9 mouse cellular contexts compared by ENCODE assay signal in the genomic region with DNA sequence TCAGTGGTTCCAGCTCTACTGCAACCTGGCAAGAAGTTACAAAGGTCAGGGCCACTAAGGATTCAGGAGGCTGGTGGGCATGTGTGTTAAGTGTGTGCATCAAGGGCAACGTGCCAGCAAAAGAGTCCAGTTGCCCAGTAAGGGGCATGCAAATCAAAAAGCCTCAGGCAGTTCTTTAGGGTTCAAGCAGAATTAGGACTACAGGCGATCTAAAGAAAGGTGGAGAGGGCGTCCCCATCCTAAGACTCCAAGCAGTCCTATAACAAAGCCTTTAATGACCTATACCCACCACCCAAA. TPM values are rescaled to one million over a fixed set of nuclear protein-coding genes. Genes with fewer than 3 reads are reported as not detected.
DNase-seq lines count a peak whose midpoint lies in the region; ATAC-seq and TF ChIP-seq lines count a peak whose summit lies in the region.
"Had no signal": no experiment of that assay in that cellular context is flagged by ENCODE, and none has a peak within 500 bp of the region (broad histone marks: within the 10 kb centered on the region; RNA-seq: fewer than 3 reads in every experiment).

No protein-coding gene starts in this region.

- TF ChIP-seq CTCF in heart, adult 2 months (IDR thresholded peaks at IDR 0.05) = no peak

- TF ChIP-seq POLR2A in heart, adult 2 months (IDR thresholded peaks at IDR 0.05; ENCODE audit: insufficient read depth, low read depth, low read length) = no peak

- intact Hi-C loops in heart, adult 2 months (cut with DNase I) = loop anchor here (2.0 to 5.0 kb wide), 3 partner anchors 23 to 55 kb away; a partner anchor contains a TSS
- intact Hi-C loops in heart, postnatal 14 days (cut with DNase I) = no loop called here
- intact Hi-C loops in gastrocnemius, postnatal 36 days (cut with DNase I) = no loop called here

- no peak for DNase-seq in heart, adult 2 months
- no peak for DNase-seq in heart, postnatal 14 days
- DNase-seq in layer of hippocampus, adult 8-10 months (ENCODE audit: low spot score in 2 of 2) = no peak
- DNase-seq in layer of hippocampus, postnatal 25 days (ENCODE audit: extremely low spot score in 1 of 2, low spot score in 1 of 2) = no peak
- DNase-seq in gastrocnemius, postnatal 36 days = no peak

- peaks cover 18% of the 10 kb centered on the region; the same call in 1 of the 2 replicates for H3K36me3 ChIP-seq in heart, adult 2 months (ENCODE audit: control insufficient read depth, insufficient read depth, low read length)
- H3K36me3 ChIP-seq in hindbrain, embryonic 13.5 days = peaks cover 57% of the 10 kb centered on the region
- peaks cover 56% of the 10 kb centered on the region for H3K36me3 ChIP-seq in liver, embryonic 12.5 days

- no peak; the same call in 1 of the 2 replicates for ATAC-seq in hindbrain, embryonic 13.5 days (ENCODE audit: low FRiP score)
- no peak for ATAC-seq in liver, embryonic 12.5 days

- peak overlapping the region; percentile 85 for H3K9ac ChIP-seq in heart, adult 2 months (ENCODE audit: low read depth, low read length)
- H3K9ac ChIP-seq in hindbrain, embryonic 13.5 days = peak overlapping the region; percentile 95
- peak overlapping the region; percentile 87 for H3K9ac ChIP-seq in liver, embryonic 12.5 days

- 21% methylated on average over 3 of the region's 3 CpGs for WGBS in heart, adult 2 months
- WGBS in hindbrain, embryonic 13.5 days = 23% methylated on average over 3 of the region's 3 CpGs
- WGBS in liver, embryonic 12.5 days (ENCODE audit: insufficient replicate concordance) = 21% methylated on average over 3 of the region's 3 CpGs

- H3K27ac ChIP-seq in heart, adult 2 months = peak overlapping the region; percentile 96
- H3K27ac ChIP-seq in brown adipose tissue, adult 24 weeks (replicated peaks; ENCODE audit: low read depth, low read length) = peak overlapping the region; percentile 91; the same call in 1 of the 2 replicates
- peak overlapping the region; percentile 96 for H3K27ac ChIP-seq in hindbrain, embryonic 13.5 days
- peak overlapping the region; percentile 99 for H3K27ac ChIP-seq in liver, embryonic 12.5 days

- H3K79me2 ChIP-seq in heart, adult 2 months (replicated peaks; ENCODE audit: control insufficient read depth, insufficient read depth, low read length) = peaks cover 4% of the 10 kb centered on the region

- peak overlapping the region; percentile 60 for H3K4me3 ChIP-seq in heart, adult 2 months
- peak overlapping the region; percentile 97 for H3K4me3 ChIP-seq in brown adipose tissue, adult 24 weeks (ENCODE audit: insufficient read depth, low read depth, low read length)
- H3K4me3 ChIP-seq in hindbrain, embryonic 13.5 days = peak overlapping the region; percentile 86
- H3K4me3 ChIP-seq in liver, embryonic 12.5 days = peak overlapping the region; percentile 74

- no peaks in the 10 kb centered on the region for H3K9me3 ChIP-seq in hindbrain, embryonic 13.5 days
- no peaks in the 10 kb centered on the region for H3K9me3 ChIP-seq in liver, embryonic 12.5 days (replicated peaks)

- peaks cover 12% of the 10 kb centered on the region for H3K4me1 ChIP-seq in heart, adult 2 months (ENCODE audit: control insufficient read depth, insufficient read depth, low read length)
- peaks cover 8% of the 10 kb centered on the region for H3K4me1 ChIP-seq in brown adipose tissue, adult 24 weeks (ENCODE audit: control insufficient read depth, insufficient read depth, insufficient read length, low read length)
- H3K4me1 ChIP-seq in hindbrain, embryonic 13.5 days (replicated peaks) = peaks cover 54% of the 10 kb centered on the region
- peaks cover 64% of the 10 kb centered on the region for H3K4me1 ChIP-seq in liver, embryonic 12.5 days

- TF ChIP-seq EP300 in heart, adult 2 months (IDR thresholded peaks at IDR 0.05; ENCODE audit: insufficient read depth, low read depth, low read length) = no peak

- peak overlapping the region; percentile 90 for H3K4me2 ChIP-seq in hindbrain, embryonic 13.5 days
- H3K4me2 ChIP-seq in liver, embryonic 12.5 days = peak overlapping the region; percentile 96

- H3K27me3 ChIP-seq in heart, adult 2 months (ENCODE audit: control insufficient read depth, insufficient read depth, low read length) = no peaks in the 10 kb centered on the region
- no peaks in the 10 kb centered on the region for H3K27me3 ChIP-seq in hindbrain, embryonic 13.5 days
- no peaks in the 10 kb centered on the region for H3K27me3 ChIP-seq in liver, embryonic 12.5 days (replicated peaks)

RNA-seq across cellular contexts. Expression of a gene that starts 0.8 kb away (rescaled TPM):
- 10 to 100 TPM; 50.8 to 58.7 TPM for total RNA-seq in heart, adult 2 months (2021)
- polyA plus RNA-seq in heart, adult 2 months (2012; rRNA removed) = 65.0 and 80.9 TPM in 2 replicates
- 10 to 100 TPM; 52.0 to 54.4 TPM for total RNA-seq in heart, postnatal 14 days (2021)
- 44.0 and 52.3 TPM in 2 replicates for polyA plus RNA-seq in brown adipose tissue, adult 24 weeks (2012; ENCODE audit: insufficient read depth, insufficient read length, missing spikeins)
- polyA plus RNA-seq in hindbrain, embryonic 13.5 days (2015; fragmentation: Nextera tagmentation; extraction: Ambion mirVana) = 109 TPM in 2 replicates
- 73.6 and 86.1 TPM in 2 replicates for polyA plus RNA-seq in liver, embryonic 12.5 days (2016; fragmentation: Nextera tagmentation; extraction: Ambion mirVana)
- total RNA-seq in layer of hippocampus, adult 8-10 months (2022) = 100 to 1,000 TPM in 1 of 4 experiments, 10 to 100 TPM in 3; 84.8 to 102 (median 92.8) TPM
- total RNA-seq in layer of hippocampus, postnatal 25 days (2021) = 10 to 100 TPM; 86.9 to 87.6 TPM
- 10 to 100 TPM; 27.3 to 33.8 TPM for total RNA-seq in gastrocnemius, postnatal 36 days (2021)

RNA-seq across cellular contexts. Expression of a gene that starts 1.1 kb away (rescaled TPM):
- total RNA-seq in heart, adult 2 months (2021) = 100 to 1,000 TPM; 532 to 626 TPM
- polyA plus RNA-seq in heart, adult 2 months (2012; rRNA removed) = 632 and 932 TPM in 2 replicates
- 100 to 1,000 TPM; 438 to 444 TPM for total RNA-seq in heart, postnatal 14 days (2021)
- 166 and 170 TPM in 2 replicates for polyA plus RNA-seq in brown adipose tissue, adult 24 weeks (2012; ENCODE audit: insufficient read depth, insufficient read length, missing spikeins)
- polyA plus RNA-seq in hindbrain, embryonic 13.5 days (2015; fragmentation: Nextera tagmentation; extraction: Ambion mirVana) = 159 and 173 TPM in 2 replicates
- 77.3 and 83.3 TPM in 2 replicates for polyA plus RNA-seq in liver, embryonic 12.5 days (2016; fragmentation: Nextera tagmentation; extraction: Ambion mirVana)
- total RNA-seq in layer of hippocampus, adult 8-10 months (2022) = 100 to 1,000 TPM; 118 to 129 (median 122) TPM
- 100 to 1,000 TPM; 127 to 129 TPM for total RNA-seq in layer of hippocampus, postnatal 25 days (2021)
- 100 to 1,000 TPM; 308 to 309 TPM for total RNA-seq in gastrocnemius, postnatal 36 days (2021)

RNA-seq across cellular contexts. Expression of a gene that starts 7.3 kb away (rescaled TPM):
- under 1 TPM; 0.34 to 0.98 TPM for total RNA-seq in heart, adult 2 months (2021)
- 0.29 and 0.59 TPM in 2 replicates for polyA plus RNA-seq in heart, adult 2 months (2012; rRNA removed)
- total RNA-seq in heart, postnatal 14 days (2021) = under 1 TPM; 0.17 to 0.22 TPM
- polyA plus RNA-seq in brown adipose tissue, adult 24 weeks (2012; ENCODE audit: insufficient read depth, insufficient read length, missing spikeins) = not detected in 2 replicates
- 0.16 and 0.21 TPM in 2 replicates for polyA plus RNA-seq in hindbrain, embryonic 13.5 days (2015; fragmentation: Nextera tagmentation; extraction: Ambion mirVana)
- 5.5 and 5.6 TPM in 2 replicates for polyA plus RNA-seq in liver, embryonic 12.5 days (2016; fragmentation: Nextera tagmentation; extraction: Ambion mirVana)
- total RNA-seq in layer of hippocampus, adult 8-10 months (2022) = under 1 TPM in 1 of 4 experiments, not detected in 3; 0.21 TPM
- total RNA-seq in layer of hippocampus, postnatal 25 days (2021) = not detected
- total RNA-seq in gastrocnemius, postnatal 36 days (2021) = not detected
- polyA plus RNA-seq: large intestine, adult 2 months had no signal

RNA-seq across cellular contexts. Expression of a gene that starts 8.2 kb away (rescaled TPM):
- 100 to 1,000 TPM; 270 to 280 TPM for total RNA-seq in heart, adult 2 months (2021)
- polyA plus RNA-seq in heart, adult 2 months (2012; rRNA removed) = 439 and 479 TPM in 2 replicates
- total RNA-seq in heart, postnatal 14 days (2021) = 100 to 1,000 TPM; 326 to 379 TPM
- polyA plus RNA-seq in brown adipose tissue, adult 24 weeks (2012; ENCODE audit: insufficient read depth, insufficient read length, missing spikeins) = 244 and 265 TPM in 2 replicates
- 851 and 865 TPM in 2 replicates for polyA plus RNA-seq in hindbrain, embryonic 13.5 days (2015; fragmentation: Nextera tagmentation; extraction: Ambion mirVana)
- polyA plus RNA-seq in liver, embryonic 12.5 days (2016; fragmentation: Nextera tagmentation; extraction: Ambion mirVana) = 1,519 and 1,532 TPM in 2 replicates
- total RNA-seq in layer of hippocampus, adult 8-10 months (2022) = 100 to 1,000 TPM; 268 to 335 (median 298) TPM
- total RNA-seq in layer of hippocampus, postnatal 25 days (2021) = 100 to 1,000 TPM; 376 to 385 TPM
- 100 to 1,000 TPM; 288 to 339 TPM for total RNA-seq in gastrocnemius, postnatal 36 days (2021)

RNA-seq across cellular contexts. Expression of a gene that starts 10.8 kb away (rescaled TPM):
- total RNA-seq in heart, adult 2 months (2021) = 1,000 to 10,000 TPM; 1,523 to 1,659 TPM
- polyA plus RNA-seq in heart, adult 2 months (2012; rRNA removed) = 1,222 and 1,919 TPM in 2 replicates
- total RNA-seq in heart, postnatal 14 days (2021) = 1,000 to 10,000 TPM; 1,878 to 1,971 TPM
- polyA plus RNA-seq in brown adipose tissue, adult 24 weeks (2012; ENCODE audit: insufficient read depth, insufficient read length, missing spikeins) = 40.8 and 79.3 TPM in 2 replicates
- 7.1 and 9.2 TPM in 2 replicates for polyA plus RNA-seq in hindbrain, embryonic 13.5 days (2015; fragmentation: Nextera tagmentation; extraction: Ambion mirVana)
- 6.7 and 7.6 TPM in 2 replicates for polyA plus RNA-seq in liver, embryonic 12.5 days (2016; fragmentation: Nextera tagmentation; extraction: Ambion mirVana)
- 10 to 100 TPM in 3 of 4 experiments, 1 to 10 TPM in 1; 10.0 to 14.5 (median 11.2) TPM for total RNA-seq in layer of hippocampus, adult 8-10 months (2022)
- 1 to 10 TPM; 7.2 to 8.2 TPM for total RNA-seq in layer of hippocampus, postnatal 25 days (2021)
- 1,000 to 10,000 TPM; 8,161 to 9,332 TPM for total RNA-seq in gastrocnemius, postnatal 36 days (2021)
